Mouse (Mus musculus): ENCODE data around the gene Mat2a. TPM values are rescaled to one million over a fixed set of nuclear protein-coding genes. Genes with fewer than 3 reads are reported as not detected.
A peak's percentile ranks its signal among the peaks of the same experiment; 100 is the strongest.

Mat2a gene
- polyA plus RNA-seq, 1 experiment: 162 TPM

DNA sequence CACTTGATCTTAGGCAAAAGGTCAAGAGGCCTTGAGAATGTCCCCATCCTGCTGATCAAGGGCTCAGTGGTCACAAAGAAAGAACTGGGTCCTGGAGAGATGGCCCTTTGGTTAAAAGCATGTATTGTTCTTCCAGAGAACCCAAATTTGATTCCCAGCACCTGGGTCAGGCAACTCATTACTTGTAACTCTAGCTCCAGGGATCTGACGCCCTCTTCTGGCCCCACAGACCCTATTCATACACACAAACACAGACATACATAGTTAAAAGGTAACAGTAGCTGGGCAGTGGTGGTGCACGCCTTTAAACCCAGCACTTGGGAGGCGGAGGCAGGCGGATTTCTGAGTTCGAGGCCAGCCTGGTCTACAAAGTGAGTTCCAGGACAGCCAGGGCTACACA lies 47.0 kb downstream of the Mat2a start:
- TF ChIP-seq POLR2A (IDR thresholded peaks at IDR 0.05; ENCODE audit: control insufficient read depth, extremely low read depth, insufficient read depth, low read length, poor library complexity) (no peak), CTCF (IDR thresholded peaks at IDR 0.05; ENCODE audit: borderline replicate concordance, control insufficient read depth, extremely low read depth, insufficient read depth, low read length, poor library complexity) (no peak)
- Histone ChIP-seq H3K27me3 (ENCODE audit: control insufficient read depth, insufficient read depth, low read length) (no peaks in the 10 kb centered on the region), H3K4me1 (replicated peaks; ENCODE audit: control insufficient read depth, insufficient read depth, low read length) (peaks cover 15% of the 10 kb centered on the region), H3K27ac (ENCODE audit: control insufficient read depth, insufficient read depth, low read length) (no peak overlapping the region), H3K36me3 (ENCODE audit: control insufficient read depth, insufficient read depth, low read length) (no peaks in the 10 kb centered on the region), H3K4me3 (ENCODE audit: control insufficient read depth, insufficient read depth, low read length) (no peak overlapping the region)
- 95% methylated on average over 5 of the region's 5 CpGs for WGBS
- no peak for DNase-seq

DNA sequence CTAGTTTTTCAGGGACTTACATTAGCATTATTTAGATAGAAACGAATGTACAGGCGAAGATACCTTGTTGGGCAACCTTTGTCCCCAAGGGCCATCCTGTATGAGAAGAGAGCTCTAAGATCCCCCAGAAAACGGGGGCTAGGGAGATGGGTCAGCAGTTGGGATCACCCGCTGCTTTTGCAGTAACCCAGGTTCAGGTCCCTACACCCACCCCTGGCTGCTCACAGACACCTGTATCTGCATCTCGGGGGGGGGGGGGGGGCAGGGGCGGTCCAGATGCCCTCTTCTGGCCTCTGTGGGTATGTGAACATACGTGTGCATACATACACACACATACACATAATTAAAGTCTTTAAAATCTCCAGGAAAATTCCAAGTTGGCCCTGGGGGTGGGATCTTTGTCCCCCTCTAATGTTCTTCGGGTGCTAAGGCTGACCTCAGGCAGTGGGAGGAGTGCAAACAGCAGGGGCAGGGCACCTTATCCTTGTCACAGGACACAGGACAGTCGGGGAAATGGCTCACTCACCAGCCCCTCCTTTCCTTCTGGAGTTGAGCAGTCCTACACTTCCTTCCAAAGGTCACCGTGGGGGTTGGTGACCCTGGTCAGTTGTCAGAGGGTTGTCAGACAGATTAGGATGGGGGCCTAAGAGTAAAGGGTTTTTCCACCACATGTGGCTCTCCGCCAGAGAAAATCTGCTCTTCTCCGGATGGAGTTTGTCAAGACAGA lies 48.4 kb downstream of the Mat2a start:
- peaks cover 15% of the 10 kb centered on the region for H3K4me1 ChIP-seq (replicated peaks; ENCODE audit: control insufficient read depth, insufficient read depth, low read length)

DNA sequence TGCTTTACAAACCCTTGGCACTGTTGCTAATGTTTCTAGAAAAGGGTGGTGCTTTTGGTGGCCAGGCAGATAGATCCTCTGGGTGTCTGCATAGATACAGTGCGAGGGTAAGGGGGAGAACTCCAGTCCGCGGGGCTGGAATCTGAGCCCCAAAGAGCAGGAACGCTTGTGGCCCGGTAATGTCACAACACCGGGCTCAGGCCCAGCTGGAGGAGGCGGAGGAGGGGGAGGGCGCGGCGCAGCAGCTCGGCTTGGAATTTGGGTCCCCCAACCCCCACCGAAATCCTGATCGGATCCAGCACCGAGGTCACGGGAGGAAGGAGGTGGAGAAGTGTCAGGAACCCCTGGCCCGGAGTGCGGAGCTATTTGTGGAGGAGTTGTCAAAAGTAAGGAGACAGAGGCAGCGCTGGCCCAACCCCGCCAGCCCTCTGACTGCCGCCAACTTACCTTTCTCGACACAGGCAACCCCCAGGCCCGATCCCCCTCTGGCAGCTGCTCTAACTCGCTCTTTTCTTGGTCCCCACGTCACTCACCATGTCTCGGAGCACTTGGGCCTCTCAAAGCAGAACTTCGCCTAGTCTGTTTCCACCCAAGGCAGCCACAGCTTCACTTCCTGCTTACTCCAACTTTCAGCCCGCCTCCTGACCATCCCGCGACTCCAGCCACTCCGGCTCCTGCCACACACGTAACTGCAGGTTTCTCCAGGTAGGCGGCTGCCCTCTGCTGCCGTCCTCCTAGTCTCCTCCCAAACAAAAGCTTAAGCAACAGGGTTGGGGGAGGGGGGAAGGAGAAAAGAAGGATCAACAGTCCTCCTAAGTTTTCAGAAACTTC lies 49.2 kb downstream of the Mat2a start, which contains the start of gene Vamp8:
TSS of gene Vamp8 (minus strand) at position 763 of the 831 bp plus-strand sequence.
- Histone ChIP-seq H3K27ac (ENCODE audit: control insufficient read depth, insufficient read depth, low read length) (peak within 1 kb of the TSS; percentile 43), H3K27me3 (ENCODE audit: control insufficient read depth, insufficient read depth, low read length) (no peaks in the 10 kb centered on the region), H3K36me3 (ENCODE audit: control insufficient read depth, insufficient read depth, low read length) (peaks cover 3% of the 10 kb centered on the region; the same call in 1 of the 2 replicates), H3K4me3 (ENCODE audit: control insufficient read depth, insufficient read depth, low read length) (peak within 1 kb of the TSS; percentile 72), H3K4me1 (replicated peaks; ENCODE audit: control insufficient read depth, insufficient read depth, low read length) (peaks cover 15% of the 10 kb centered on the region)
- peak; percentile 18; the same call in 1 of the 2 replicates for TF ChIP-seq POLR2A (IDR thresholded peaks at IDR 0.05; ENCODE audit: control insufficient read depth, extremely low read depth, insufficient read depth, low read length, poor library complexity)
- TF ChIP-seq CTCF (IDR thresholded peaks at IDR 0.05; ENCODE audit: borderline replicate concordance, control insufficient read depth, extremely low read depth, insufficient read depth, low read length, poor library complexity): peak; percentile 5; the same call in 1 of the 2 replicates
- WGBS: under 1% methylated on average over 33 of the region's 33 CpGs
- peak; percentile 60 for DNase-seq

More for the DNA sequence above, 48.4 kb downstream of the Mat2a start:
- TF ChIP-seq POLR2A (IDR thresholded peaks at IDR 0.05; ENCODE audit: control insufficient read depth, extremely low read depth, insufficient read depth, low read length, poor library complexity) (no peak), CTCF (IDR thresholded peaks at IDR 0.05; ENCODE audit: borderline replicate concordance, control insufficient read depth, extremely low read depth, insufficient read depth, low read length, poor library complexity) (no peak)
- no peaks in the 10 kb centered on the region for H3K36me3 ChIP-seq (ENCODE audit: control insufficient read depth, insufficient read depth, low read length)
- 47% methylated on average over 12 of the region's 12 CpGs for WGBS
- peak overlapping the region; percentile 43 for H3K27ac ChIP-seq (ENCODE audit: control insufficient read depth, insufficient read depth, low read length)
- H3K27me3 ChIP-seq (ENCODE audit: control insufficient read depth, insufficient read depth, low read length): no peaks in the 10 kb centered on the region
- DNase-seq: no peak
- peak overlapping the region; percentile 72; the same call in 1 of the 2 replicates for H3K4me3 ChIP-seq (ENCODE audit: control insufficient read depth, insufficient read depth, low read length)

GRCm38 (mm10) chr6:72389471-72389940 lies 49.9 kb downstream of the Mat2a start:
- H3K4me1 ChIP-seq (replicated peaks; ENCODE audit: control insufficient read depth, insufficient read depth, low read length): peaks cover 15% of the 10 kb centered on the region
- peak; percentile 7; the same call in 1 of the 2 replicates for TF ChIP-seq POLR2A (IDR thresholded peaks at IDR 0.05; ENCODE audit: control insufficient read depth, extremely low read depth, insufficient read depth, low read length, poor library complexity)
- TF ChIP-seq CTCF (IDR thresholded peaks at IDR 0.05; ENCODE audit: borderline replicate concordance, control insufficient read depth, extremely low read depth, insufficient read depth, low read length, poor library complexity): no peak
- peak overlapping the region; percentile 72 for H3K4me3 ChIP-seq (ENCODE audit: control insufficient read depth, insufficient read depth, low read length)
- 8% methylated on average over 13 of the region's 13 CpGs for WGBS
- H3K27ac ChIP-seq (ENCODE audit: control insufficient read depth, insufficient read depth, low read length): peak overlapping the region; percentile 43; the same call in 1 of the 2 replicates
- H3K27me3 ChIP-seq (ENCODE audit: control insufficient read depth, insufficient read depth, low read length): no peaks in the 10 kb centered on the region
- peak; percentile 31 for DNase-seq
- H3K36me3 ChIP-seq (ENCODE audit: control insufficient read depth, insufficient read depth, low read length): peaks cover 3% of the 10 kb centered on the region; the same call in 1 of the 2 replicates

GRCm38 (mm10) chr6:72388791-72389329 lies 50.5 kb downstream of the Mat2a start:
- TF ChIP-seq POLR2A (IDR thresholded peaks at IDR 0.05; ENCODE audit: control insufficient read depth, extremely low read depth, insufficient read depth, low read length, poor library complexity) (no peak), CTCF (IDR thresholded peaks at IDR 0.05; ENCODE audit: borderline replicate concordance, control insufficient read depth, extremely low read depth, insufficient read depth, low read length, poor library complexity) (no peak)
- peaks cover 3% of the 10 kb centered on the region; the same call in 1 of the 2 replicates for H3K36me3 ChIP-seq (ENCODE audit: control insufficient read depth, insufficient read depth, low read length)
- H3K27me3 ChIP-seq (ENCODE audit: control insufficient read depth, insufficient read depth, low read length): no peaks in the 10 kb centered on the region
- DNase-seq: no peak
- 83% methylated on average over 6 of the region's 6 CpGs for WGBS
- no peak overlapping the region for H3K4me3 ChIP-seq (ENCODE audit: control insufficient read depth, insufficient read depth, low read length)
- H3K27ac ChIP-seq (ENCODE audit: control insufficient read depth, insufficient read depth, low read length): no peak overlapping the region
- H3K4me1 ChIP-seq (replicated peaks; ENCODE audit: control insufficient read depth, insufficient read depth, low read length): peaks cover 15% of the 10 kb centered on the region

- Histone ChIP-seq H3K4me3 (ENCODE audit: control insufficient read depth, insufficient read depth, low read length) (no peak overlapping the region), H3K36me3 (ENCODE audit: control insufficient read depth, insufficient read depth, low read length) (peaks cover 3% of the 10 kb centered on the region; the same call in 1 of the 2 replicates), H3K4me1 (replicated peaks; ENCODE audit: control insufficient read depth, insufficient read depth, low read length) (peaks cover 15% of the 10 kb centered on the region), H3K27ac (ENCODE audit: control insufficient read depth, insufficient read depth, low read length) (no peak overlapping the region), H3K27me3 (ENCODE audit: control insufficient read depth, insufficient read depth, low read length) (no peaks in the 10 kb centered on the region)
- WGBS: 91% methylated on average over 10 of the region's 10 CpGs
- TF ChIP-seq CTCF (IDR thresholded peaks at IDR 0.05; ENCODE audit: borderline replicate concordance, control insufficient read depth, extremely low read depth, insufficient read depth, low read length, poor library complexity): no peak
- TF ChIP-seq POLR2A (IDR thresholded peaks at IDR 0.05; ENCODE audit: control insufficient read depth, extremely low read depth, insufficient read depth, low read length, poor library complexity): no peak
- DNase-seq: no peak
Measured at GRCm38 (mm10) chr6:72388266-72388665, 51.1 kb downstream of the Mat2a start.
